Mouse (Mus musculus): ENCODE results near the gene Gm21119. TPM values are rescaled to one million over a fixed set of nuclear protein-coding genes. Genes with fewer than 3 reads are reported as not detected.
"Not testable (repeated sequence)": the region's sequence is repeated elsewhere in the genome, so short reads cannot be mapped to it uniquely, and the experiment has no call there.

The Gm21119 gene
- total RNA-seq, 2 experiments from 2014 or later: not detected

- not testable (repeated sequence) for ATAC-seq (replicated peaks; ENCODE audit: poor library complexity, severe bottlenecking)
These were observed 28.8 kb downstream of the Gm21119 start for GRCm38 (mm10) chr8:20643536-20643935.

- ATAC-seq (replicated peaks; ENCODE audit: poor library complexity, severe bottlenecking): not testable (repeated sequence)
These were observed 38.3 kb downstream of the Gm21119 start for GRCm38 (mm10) chr8:20652976-20653375.

- ATAC-seq (replicated peaks; ENCODE audit: poor library complexity, severe bottlenecking): not testable (repeated sequence)
These were observed 63.7 kb downstream of the Gm21119 start for GRCm38 (mm10) chr8:20678418-20678817.
